ENCODE assay signal across 9 mouse cellular contexts in the genomic region with DNA sequence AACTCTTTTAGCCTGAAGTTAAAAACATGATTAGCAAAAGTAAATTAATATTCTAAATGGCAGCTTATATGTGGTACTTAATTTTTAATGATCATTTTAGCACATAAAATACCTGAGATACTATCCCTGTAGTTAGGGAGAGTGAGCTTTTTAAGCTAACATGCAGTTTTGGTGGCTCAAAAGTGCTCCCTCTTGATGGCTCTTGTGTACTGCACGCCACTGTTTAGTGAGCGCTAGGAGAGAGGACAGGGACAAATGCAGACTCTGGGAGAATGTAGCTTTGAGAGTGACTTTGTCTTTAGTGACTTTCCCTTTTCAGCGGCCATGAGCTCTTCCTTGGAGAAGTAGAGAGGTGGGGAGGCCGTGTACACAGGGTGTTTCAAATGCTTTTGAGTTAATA.
DNase-seq lines count a peak whose midpoint lies in the region; ATAC-seq and TF ChIP-seq lines count a peak whose summit lies in the region.
"Had no signal": no experiment of that assay in that cellular context is flagged by ENCODE, and none has a peak within 500 bp of the region (broad histone marks: within the 10 kb centered on the region; RNA-seq: fewer than 3 reads in every experiment).

No protein-coding gene starts in this region.

- H3K27me3 ChIP-seq in forebrain, embryonic 11.5 days (ENCODE audit: control insufficient read depth, insufficient read depth, low read length), result no peaks in the 10 kb centered on the region
- H3K27me3 ChIP-seq in forebrain, embryonic 12.5 days, result 0 out of 2 replicates have a peak, but pooled peaks cover 6% of the 10 kb centered on the region
- H3K27me3 ChIP-seq in lung, postnatal 0 days (replicated peaks; ENCODE audit: insufficient read depth, low read length), result no peaks in the 10 kb centered on the region
- no peaks in the 10 kb centered on the region for H3K27me3 ChIP-seq in kidney, postnatal 0 days (ENCODE audit: insufficient read depth, low read length)
- H3K27me3 ChIP-seq: CH12.LX had no signal

- H3K4me2 ChIP-seq in forebrain, embryonic 11.5 days (ENCODE audit: low read depth, low read length, severe bottlenecking), result no peak overlapping the region
- no peak overlapping the region for H3K4me2 ChIP-seq in forebrain, embryonic 12.5 days
- H3K4me2 ChIP-seq in lung, postnatal 0 days (replicated peaks; ENCODE audit: low read depth, low read length), result no peak overlapping the region
- no peak overlapping the region for H3K4me2 ChIP-seq in kidney, postnatal 0 days (ENCODE audit: low read length)

- ATAC-seq in forebrain, embryonic 11.5 days (replicated peaks; ENCODE audit: low FRiP score), result 0 out of 2 replicates have a peak, but pooled peaks have one; percentile 56
- no peak for ATAC-seq in forebrain, embryonic 12.5 days (ENCODE audit: low FRiP score)
- ATAC-seq in lung, postnatal 0 days, result no peak
- ATAC-seq in kidney, postnatal 0 days (replicated peaks; ENCODE audit: low FRiP score, low read depth), result no peak

- WGBS in forebrain, embryonic 11.5 days, result 52% methylated on average over 4 of the region's 4 CpGs
- WGBS in forebrain, embryonic 12.5 days, result 47% methylated on average over 4 of the region's 4 CpGs
- WGBS in lung, postnatal 0 days, result 32% methylated on average over 4 of the region's 4 CpGs
- WGBS in kidney, postnatal 0 days, result 33% methylated on average over 4 of the region's 4 CpGs

- TF ChIP-seq CTCF in lung, postnatal 0 days (IDR thresholded peaks at IDR 0.05), result peak; percentile 71
- peak; percentile 72 for TF ChIP-seq CTCF in kidney, postnatal 0 days (IDR thresholded peaks at IDR 0.05; ENCODE audit: low read depth)

- H3K9me3 ChIP-seq in forebrain, embryonic 11.5 days (ENCODE audit: control insufficient read depth, low read length), result no peaks in the 10 kb centered on the region
- no peaks in the 10 kb centered on the region for H3K9me3 ChIP-seq in forebrain, embryonic 12.5 days
- H3K9me3 ChIP-seq in lung, postnatal 0 days (ENCODE audit: low read length), result no peaks in the 10 kb centered on the region
- H3K9me3 ChIP-seq in kidney, postnatal 0 days (replicated peaks; ENCODE audit: low read length), result no peaks in the 10 kb centered on the region

- no peaks in the 10 kb centered on the region for H3K36me3 ChIP-seq in forebrain, embryonic 11.5 days (ENCODE audit: control insufficient read depth, insufficient read depth, low read length)
- H3K36me3 ChIP-seq in forebrain, embryonic 12.5 days (replicated peaks), result no peaks in the 10 kb centered on the region
- H3K36me3 ChIP-seq in lung, postnatal 0 days (ENCODE audit: insufficient read depth, low read length), result no peaks in the 10 kb centered on the region
- H3K36me3 ChIP-seq in kidney, postnatal 0 days (ENCODE audit: insufficient read depth, low read length), result no peaks in the 10 kb centered on the region

- no peaks in the 10 kb centered on the region for H3K4me1 ChIP-seq in forebrain, embryonic 11.5 days (replicated peaks; ENCODE audit: control insufficient read depth, insufficient read depth, low read length)
- no peaks in the 10 kb centered on the region for H3K4me1 ChIP-seq in forebrain, embryonic 12.5 days
- no peaks in the 10 kb centered on the region for H3K4me1 ChIP-seq in lung, postnatal 0 days (ENCODE audit: insufficient read depth, low read depth, low read length)
- H3K4me1 ChIP-seq in kidney, postnatal 0 days (replicated peaks; ENCODE audit: insufficient read depth, low read length), result no peaks in the 10 kb centered on the region

- H3K9ac ChIP-seq in forebrain, embryonic 11.5 days (ENCODE audit: low read length), result no peak overlapping the region
- H3K9ac ChIP-seq in forebrain, embryonic 12.5 days, result no peak overlapping the region
- no peak overlapping the region for H3K9ac ChIP-seq in lung, postnatal 0 days (replicated peaks; ENCODE audit: low read depth)
- H3K9ac ChIP-seq in kidney, postnatal 0 days (ENCODE audit: low read depth, low read length), result no peak overlapping the region

- H3K27ac ChIP-seq in forebrain, embryonic 11.5 days (ENCODE audit: low read depth, low read length), result no peak overlapping the region
- no peak overlapping the region for H3K27ac ChIP-seq in forebrain, embryonic 12.5 days
- no peak overlapping the region for H3K27ac ChIP-seq in lung, postnatal 0 days (ENCODE audit: low read length)
- no peak overlapping the region for H3K27ac ChIP-seq in kidney, postnatal 0 days

- TF ChIP-seq EP300 in lung, postnatal 0 days (IDR thresholded peaks at IDR 0.05), result no peak

- no peak for DNase-seq in forebrain, embryonic 11.5 days (ENCODE audit: low spot score)
- peak; percentile 50 for DNase-seq in lung, postnatal 0 days (ENCODE audit: low spot score)
- DNase-seq in lung, postnatal 25 days (ENCODE audit: low spot score), result no peak
- peak; percentile 68 for DNase-seq in kidney, postnatal 0 days (ENCODE audit: low spot score)
- DNase-seq in retina, postnatal 7 days (ENCODE audit: low read depth, low spot score), result peak; percentile 16
- no peak for DNase-seq in ovary, postnatal 10 days (ENCODE audit: low spot score)
- no peak for DNase-seq in gastrocnemius, postnatal 14 days

- intact Hi-C loops in gastrocnemius, postnatal 14 days (cut with DNase I; ENCODE audit: low total_unique reads), result no loop called here

- no peak overlapping the region for H3K4me3 ChIP-seq in forebrain, embryonic 11.5 days (ENCODE audit: low read depth, low read length)
- H3K4me3 ChIP-seq in forebrain, embryonic 12.5 days (replicated peaks), result no peak overlapping the region
- H3K4me3 ChIP-seq in lung, postnatal 0 days (ENCODE audit: low read depth, low read length), result no peak overlapping the region
- H3K4me3 ChIP-seq in kidney, postnatal 0 days (replicated peaks; ENCODE audit: low read depth, low read length), result no peak overlapping the region

Comparison
In these comparisons a context has a peak if more than half of its experiments do, and no peak if none do; other contexts are left out.
1. DNase-seq: peak in lung, postnatal 0 days (single experiment), kidney, postnatal 0 days (single experiment) and retina, postnatal 7 days (single experiment); none in forebrain, embryonic 11.5 days (single experiment), lung, postnatal 25 days (single experiment), ovary, postnatal 10 days (single experiment) and gastrocnemius, postnatal 14 days (single experiment).